Mouse (Mus musculus): Measurements from ENCODE around the gene Mrgbp.

Gene Mrgbp

DNA sequence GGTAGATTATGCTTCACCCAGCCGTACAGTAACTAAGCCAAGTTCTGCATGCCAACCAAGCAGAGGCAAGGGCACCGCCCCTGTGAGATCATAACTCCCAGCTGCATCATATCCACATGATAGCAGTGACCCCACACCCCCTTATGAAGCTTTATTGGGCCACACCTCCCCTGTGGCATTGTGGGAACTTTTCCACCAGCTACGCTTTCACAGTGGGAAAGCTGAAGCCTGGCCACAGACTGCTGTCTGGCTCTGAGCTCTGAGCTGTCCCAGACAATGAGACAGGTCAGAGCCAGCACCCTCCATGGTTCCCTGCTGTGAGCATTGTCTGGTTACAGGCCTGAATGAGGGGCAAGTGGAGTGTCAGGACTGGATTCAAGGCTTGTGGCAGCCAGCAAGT lies at the start of gene Mrgbp:
Gene Mrgbp, plus strand, starts transcription at position 303 of the 400 bp plus-strand sequence.
- no peak for DNase-seq

DNA sequence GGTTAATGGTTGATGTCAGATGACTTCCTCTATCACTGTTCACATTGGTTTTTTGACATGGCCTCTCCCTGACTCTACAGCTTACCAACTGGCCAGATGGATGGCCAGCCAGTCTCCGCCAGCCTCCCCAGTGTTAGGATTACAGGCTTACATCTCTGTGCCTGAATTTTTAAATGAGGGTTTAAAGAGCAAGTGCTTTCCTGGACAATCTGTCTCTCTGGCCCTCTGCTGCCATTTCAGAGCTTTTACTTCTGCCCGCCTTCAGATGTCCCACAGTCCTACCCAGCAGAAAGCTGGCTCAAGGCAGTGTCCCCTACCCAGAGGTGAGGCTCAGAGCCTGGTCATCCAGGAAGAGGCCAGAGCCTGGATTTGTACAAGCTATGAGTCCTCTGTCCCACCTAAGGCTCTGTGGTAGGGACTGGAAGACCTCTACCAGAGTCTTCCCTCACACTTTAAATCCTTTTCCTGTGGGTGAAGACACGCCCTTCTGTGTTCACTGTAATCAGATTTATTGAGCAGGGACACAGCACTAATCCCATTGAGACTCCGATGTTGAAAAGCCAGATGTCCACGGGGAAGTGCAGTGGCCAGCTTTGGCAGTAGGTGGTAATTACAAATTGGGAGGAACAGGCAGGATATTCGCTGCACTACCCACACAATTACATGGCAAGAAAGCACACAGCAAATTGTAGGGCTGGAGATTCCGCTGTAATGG lies 49.3 kb upstream of the Mrgbp start:
- DNase-seq, result peak; percentile 9

DNA sequence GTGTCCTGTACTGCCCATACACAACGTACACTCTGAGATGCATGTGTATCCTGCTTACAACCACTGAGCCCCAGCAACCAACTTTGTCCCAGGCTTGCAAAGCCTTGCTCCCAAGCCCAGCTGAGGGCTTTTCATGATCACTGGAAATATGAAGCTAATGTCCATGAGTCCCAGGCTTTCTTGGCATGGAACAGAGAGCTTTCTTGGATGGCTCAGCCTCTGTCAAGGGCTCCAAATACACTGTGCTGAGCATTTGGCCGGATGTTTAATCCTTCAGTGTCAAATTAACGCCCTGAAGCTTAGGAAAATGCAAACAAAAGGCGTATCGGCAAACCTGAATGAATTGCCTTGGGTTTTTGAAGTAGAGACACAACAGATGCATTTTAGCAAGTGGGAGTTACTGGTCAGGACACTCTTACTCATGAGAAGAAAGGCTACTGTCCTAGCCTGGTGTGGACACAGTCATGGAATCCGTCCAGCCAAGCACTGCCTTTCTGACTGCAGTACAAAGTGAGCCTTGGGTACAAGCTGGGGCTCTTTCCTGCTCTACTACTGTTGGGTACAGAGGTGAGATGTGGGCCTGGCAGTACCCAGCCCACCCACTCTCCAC lies 48.6 kb upstream of the Mrgbp start:
- DNase-seq, result no peak

DNA sequence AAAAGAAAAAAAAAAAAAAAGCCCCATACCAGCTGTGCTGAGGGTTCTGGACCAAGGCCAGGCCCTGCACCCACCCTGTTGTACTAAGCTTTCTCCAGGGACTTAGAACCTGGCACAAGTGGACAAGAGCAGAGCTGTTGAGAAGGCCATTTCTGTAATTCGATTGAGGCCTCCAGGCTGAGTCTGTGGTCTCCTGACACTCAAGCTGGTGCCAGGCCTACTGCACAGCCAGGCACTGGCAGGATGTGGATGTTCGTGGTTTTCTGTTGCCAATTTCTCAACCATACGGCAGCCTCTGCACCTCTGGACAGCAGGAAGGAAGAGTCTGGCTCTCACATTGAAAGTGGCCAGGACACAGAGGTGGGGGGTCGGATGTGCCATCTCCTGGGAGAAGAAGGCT lies 47.9 kb upstream of the Mrgbp start:
- DNase-seq, result no peak

DNA sequence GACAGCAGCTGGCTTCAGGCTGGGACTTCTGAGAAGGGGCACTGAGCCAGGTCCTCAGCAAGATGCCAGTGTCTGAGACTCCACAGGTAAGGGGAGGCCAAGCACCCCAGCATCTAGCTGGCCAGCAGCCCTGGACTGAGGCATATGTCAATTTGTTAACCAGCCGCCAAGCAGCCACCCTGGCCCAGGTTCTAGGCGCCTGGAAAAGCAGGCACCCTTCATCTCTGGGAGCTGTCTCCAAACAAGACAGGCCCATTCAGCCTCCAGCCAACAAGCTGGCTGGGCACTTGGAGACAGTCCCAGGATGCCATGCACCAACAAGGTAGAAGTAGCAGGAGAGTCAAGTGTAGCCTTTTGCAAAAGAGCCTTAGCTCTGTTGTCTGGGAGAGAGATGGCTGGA lies 37.4 kb upstream of the Mrgbp start:
- DNase-seq, result no peak

DNA sequence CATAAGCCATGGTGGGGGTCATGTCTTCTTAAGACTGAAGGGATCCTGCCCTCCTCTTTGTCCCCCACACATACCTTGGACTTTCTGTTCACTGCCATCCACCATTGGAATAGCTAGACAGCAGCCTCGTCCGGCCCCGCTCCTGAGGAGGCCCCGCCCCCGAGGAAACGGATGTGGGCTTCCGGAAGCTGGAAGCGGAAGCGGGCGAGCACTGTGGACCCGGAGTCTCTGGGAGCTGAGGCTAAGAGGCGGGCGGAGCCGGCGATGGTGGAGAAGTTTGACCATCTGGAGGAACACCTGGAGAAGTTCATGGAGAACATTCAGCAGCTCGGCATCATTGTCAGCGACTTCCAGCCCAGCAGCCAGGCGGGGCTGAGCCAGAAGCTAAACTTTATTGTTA lies 36.1 kb upstream of the Mrgbp start:
- no peak for DNase-seq

DNA sequence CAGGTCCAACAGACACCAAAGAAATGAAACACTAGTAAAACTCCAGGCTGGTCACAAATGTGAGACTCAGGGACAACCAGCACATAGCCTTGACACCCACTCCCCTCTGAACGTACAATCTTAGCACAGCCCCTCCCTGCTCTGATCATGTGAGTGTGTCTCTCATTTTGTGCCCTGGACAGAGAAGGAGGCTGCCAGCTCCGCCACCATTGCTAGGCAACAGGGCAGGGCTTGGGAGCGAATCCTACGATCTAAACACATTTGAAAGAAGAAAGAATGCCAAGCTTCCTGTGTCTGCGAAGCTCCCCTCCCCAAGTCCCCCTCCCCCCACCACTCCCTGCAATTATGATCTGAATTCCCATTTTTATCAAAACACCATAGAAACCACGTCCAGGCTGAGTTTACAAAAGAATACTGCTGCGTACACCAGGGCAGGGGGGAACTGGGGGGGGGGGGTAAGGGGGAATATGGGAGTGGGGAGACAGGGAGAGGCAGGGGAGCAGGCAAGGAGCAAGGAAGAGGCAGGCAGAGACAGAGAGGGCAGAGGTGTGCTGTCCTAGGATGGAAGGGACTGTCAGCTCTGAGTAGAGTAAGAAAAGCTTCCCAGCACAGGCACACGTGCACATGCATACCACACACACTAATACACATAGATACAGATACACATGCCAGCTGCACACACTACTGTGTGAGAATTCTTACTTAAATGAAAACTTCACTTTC lies 33.6 kb upstream of the Mrgbp start:
- DNase-seq, result no peak

DNA sequence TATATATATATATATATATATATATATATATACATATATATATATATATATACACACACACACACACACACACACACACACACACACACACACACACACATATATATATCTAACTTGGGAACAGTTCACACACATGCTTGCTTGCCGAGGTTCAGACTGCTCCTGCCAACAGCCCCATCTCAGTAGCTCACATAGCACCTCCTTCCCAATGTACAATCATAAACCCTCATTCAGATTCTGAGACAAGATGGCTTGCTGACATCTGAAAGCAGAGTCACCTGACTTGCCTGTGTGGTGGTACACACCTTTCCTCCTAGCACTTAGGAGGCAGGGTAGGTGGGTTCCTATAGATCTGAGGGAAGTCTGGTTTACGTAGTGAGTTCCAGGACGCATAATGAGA lies 28.8 kb upstream of the Mrgbp start:
- DNase-seq, result no peak

DNA sequence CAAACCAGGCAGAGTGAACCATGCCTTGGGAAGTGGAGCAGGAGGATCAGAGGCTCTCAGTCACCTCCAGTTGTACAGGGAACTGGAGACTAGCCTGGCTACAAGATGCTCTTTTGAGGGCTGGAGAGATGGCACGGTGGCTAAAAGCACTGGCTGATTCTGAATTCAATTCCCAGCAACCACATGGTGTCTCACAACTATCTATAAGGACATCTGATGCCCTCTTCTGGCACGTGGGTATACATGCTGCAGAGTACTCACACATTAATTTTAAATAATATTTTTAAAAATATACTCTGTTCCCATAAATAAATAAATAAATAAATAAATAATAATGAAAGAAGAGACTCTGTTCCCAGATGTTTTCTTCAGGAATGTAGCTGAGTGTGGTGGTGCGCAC lies 25.9 kb upstream of the Mrgbp start:
- DNase-seq, result no peak

- no peak for DNase-seq
Measured at GRCm38 (mm10) chr2:180556470-180556869, 24.6 kb upstream of the Mrgbp start.

- DNase-seq, result no peak
Measured at GRCm38 (mm10) chr2:180560245-180560644, 20.9 kb upstream of the Mrgbp start.

DNA sequence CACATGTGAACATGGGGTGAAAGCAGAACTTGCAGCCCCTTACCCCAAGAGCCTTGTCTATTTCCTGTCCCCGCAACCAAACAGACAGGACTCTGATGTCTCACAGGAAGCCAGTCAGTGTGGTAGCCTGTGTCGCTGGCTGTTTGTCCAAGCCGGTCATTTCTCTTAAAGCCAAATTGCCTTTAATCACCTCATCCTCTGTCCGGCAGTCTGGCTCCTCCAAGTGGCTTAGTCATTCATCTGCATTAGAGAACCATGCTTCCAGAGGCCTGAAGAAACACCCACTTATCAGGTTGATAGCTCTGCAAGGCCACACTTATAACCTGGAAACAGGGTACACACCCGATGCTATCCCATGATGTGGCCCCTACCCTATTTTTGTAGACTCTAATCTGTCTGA lies 19.0 kb upstream of the Mrgbp start:
- DNase-seq, result no peak

DNA sequence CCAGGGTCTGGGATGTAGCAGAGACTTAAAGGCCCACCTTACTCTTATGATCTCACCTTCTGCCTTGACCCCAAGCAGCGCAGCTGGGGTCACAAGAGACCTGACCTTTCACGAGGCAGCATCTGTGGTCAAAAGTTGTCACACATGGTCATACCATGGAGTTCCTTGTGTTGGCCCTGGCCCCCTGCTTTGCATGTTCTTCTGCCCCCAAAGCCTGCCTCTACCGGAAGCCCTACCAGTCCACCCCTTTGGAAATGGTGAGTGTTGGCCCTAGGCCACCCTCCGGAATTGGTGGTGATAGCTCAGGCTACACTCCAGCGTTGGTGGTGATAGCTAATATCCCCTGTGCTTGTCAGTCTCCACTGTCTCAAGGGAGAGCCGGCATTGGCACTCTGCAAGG lies 17.8 kb upstream of the Mrgbp start:
- no peak for DNase-seq

DNA sequence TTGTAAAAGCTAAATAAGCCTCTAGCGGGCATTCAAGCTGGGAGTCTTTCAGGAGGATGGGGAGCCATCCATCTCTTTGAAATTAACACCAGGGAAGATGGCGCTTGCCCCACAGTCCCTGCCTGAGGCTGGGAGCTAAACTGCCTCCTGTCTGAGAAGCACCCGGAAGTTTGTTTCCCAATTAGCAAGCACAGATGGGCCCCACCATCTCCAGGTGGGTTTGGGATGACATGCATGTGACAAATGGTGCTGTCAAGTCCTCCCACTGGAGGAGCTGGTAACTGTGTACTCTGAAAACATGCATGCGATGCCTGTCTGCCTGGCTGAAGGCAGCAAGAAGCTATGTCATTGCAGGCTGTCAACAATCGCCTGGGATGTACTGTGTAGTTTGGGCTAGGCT lies 17.3 kb upstream of the Mrgbp start:
- no peak for DNase-seq

GRCm38 (mm10) chr2:180566240-180566913 lies 14.7 kb upstream of the Mrgbp start:
- peak; percentile 31 for DNase-seq

DNA sequence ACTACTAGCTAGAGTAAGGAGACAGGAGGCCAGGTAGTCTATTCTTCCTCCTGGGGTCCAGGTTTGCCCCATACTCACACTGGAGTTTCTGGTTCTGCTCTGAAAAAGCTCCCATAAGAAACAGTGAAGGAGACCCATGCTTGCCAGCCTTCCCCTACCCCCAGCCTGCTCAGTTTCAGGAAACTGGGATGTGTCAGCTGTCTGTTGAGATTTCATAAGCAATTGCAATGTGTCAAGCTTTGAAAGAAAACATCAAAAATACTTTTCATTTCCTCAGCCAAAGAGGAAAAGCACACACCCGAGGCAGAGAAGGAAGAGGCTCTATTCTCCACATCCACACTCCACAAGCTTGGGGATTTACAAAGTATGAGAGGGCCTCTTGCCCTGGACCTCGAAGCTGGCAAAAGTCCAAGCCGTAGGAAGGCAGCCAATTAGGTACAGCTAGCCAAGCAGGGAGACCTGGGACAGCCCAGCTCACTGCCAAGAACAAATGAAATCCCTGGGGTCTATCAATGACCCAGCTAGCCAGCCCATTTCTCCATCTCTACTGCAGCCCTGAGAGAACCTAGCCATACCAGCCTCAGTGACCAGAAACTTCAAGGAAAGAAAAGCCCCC lies 12.0 kb upstream of the Mrgbp start:
- DNase-seq, result peak; percentile 23

- DNase-seq, result no peak
Measured at GRCm38 (mm10) chr2:180576482-180576881, 4.6 kb upstream of the Mrgbp start.

- DNase-seq, result peak; percentile 46
Measured at GRCm38 (mm10) chr2:180578686-180579085, 2.4 kb upstream of the Mrgbp start.

- DNase-seq, result peak; percentile 97
Measured at GRCm38 (mm10) chr2:180582481-180583153, 1.5 kb downstream of the Mrgbp start.

- DNase-seq, result no peak
Measured at GRCm38 (mm10) chr2:180583154-180583507, 2.0 kb downstream of the Mrgbp start.

DNA sequence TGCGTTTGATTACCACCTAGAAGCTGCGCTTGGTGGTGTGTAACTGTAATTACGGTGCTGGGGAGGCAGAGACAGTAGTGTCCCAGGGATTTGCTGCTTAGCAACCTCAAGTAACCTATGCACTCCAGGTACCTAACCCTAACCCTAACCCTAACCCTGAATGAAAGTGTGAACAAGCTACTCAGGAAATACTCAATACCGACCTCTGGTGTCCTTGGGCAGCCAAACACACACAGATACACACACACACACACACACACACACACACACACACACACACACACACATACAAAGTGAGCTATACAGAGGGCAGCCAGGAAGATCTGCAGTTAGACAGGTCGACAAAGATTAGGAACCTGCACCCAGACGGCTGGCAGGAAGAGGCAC lies 7.6 kb downstream of the Mrgbp start:
- no peak for DNase-seq

- DNase-seq, result peak; percentile 84
Measured at GRCm38 (mm10) chr2:180589123-180589831, 8.2 kb downstream of the Mrgbp start, which contains the start of gene Ogfr. Ogfr (plus strand) TSS chr2:180589245.
